Mouse (Mus musculus): ENCODE results near the gene Ankdd1a. TPM values are rescaled to one million over a fixed set of nuclear protein-coding genes. Genes with fewer than 3 reads are reported as not detected.

Gene Ankdd1a
- polyA plus RNA-seq, 2 experiments: 0.06 TPM; not detected in 1

DNA sequence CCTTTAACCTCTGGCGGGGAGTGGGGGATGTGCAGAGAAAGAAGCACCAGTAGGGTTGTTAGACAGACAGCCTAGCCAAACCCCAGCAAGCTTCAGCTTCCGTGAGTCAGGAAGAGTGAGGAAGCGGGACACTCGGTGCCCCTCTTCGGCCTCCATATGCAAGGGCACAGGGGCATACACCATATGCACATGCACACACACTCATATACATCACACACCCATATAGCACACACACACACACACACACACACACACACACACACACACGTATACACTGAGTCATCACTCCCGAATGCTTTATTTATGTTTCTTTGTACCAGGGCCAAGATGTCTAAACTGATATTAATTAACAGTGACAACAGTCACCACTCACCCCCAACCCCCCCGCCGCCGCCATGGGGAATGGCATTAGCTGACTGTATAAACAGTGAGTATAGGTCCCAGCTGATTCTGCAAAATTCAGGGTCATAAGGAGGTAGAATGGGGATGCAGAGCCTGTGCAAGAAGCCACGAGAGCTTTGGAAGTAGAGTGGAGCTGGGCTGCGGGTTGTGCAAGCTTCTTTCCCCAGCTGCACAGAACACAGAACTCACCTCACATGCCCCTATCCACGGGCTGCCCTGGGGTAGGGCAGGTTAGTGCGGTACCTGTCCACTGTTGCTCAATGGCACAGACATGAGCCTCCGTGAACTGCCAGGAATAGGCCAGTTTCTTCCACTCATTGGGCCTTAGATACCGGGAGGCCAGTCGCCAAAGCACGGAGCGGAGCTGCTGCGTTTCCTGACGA is 17.1 kb downstream of the Ankdd1a start:
- no peak overlapping the region for H3K4me3 ChIP-seq (ENCODE audit: insufficient read depth in 1 of 2, low read depth in 2 of 2, low read length in 2 of 2)
- H3K9me3 ChIP-seq (ENCODE audit: control insufficient read depth, low read length): no peaks in the 10 kb centered on the region
- WGBS (ENCODE audit: insufficient replicate concordance): 74% methylated on average over 21 of the region's 21 CpGs
- no peaks in the 10 kb centered on the region for H3K36me3 ChIP-seq (replicated peaks; ENCODE audit: control insufficient read depth, insufficient read depth, low read depth)
- DNase-seq (ENCODE audit: low read depth in 3 of 3, low spot score in 3 of 3) (no peak), ATAC-seq (ENCODE audit: insufficient read depth) (no peak)
- H3K4me2 ChIP-seq (ENCODE audit: low read depth): no peak overlapping the region
- no peaks in the 10 kb centered on the region for H3K4me1 ChIP-seq (replicated peaks; ENCODE audit: control insufficient read depth in 2 of 2, insufficient read depth in 2 of 2, low read length in 1 of 2)
- H3K27ac ChIP-seq: no peak overlapping the region
- TF ChIP-seq CTCF (IDR thresholded peaks at IDR 0.05; ENCODE audit: low read depth) (no peak), EP300 (IDR thresholded peaks at IDR 0.05; ENCODE audit: low read depth) (no peak)
- no peak overlapping the region for H3K9ac ChIP-seq (replicated peaks)
- no peaks in the 10 kb centered on the region; the same call in 1 of the 2 replicates for H3K27me3 ChIP-seq (ENCODE audit: control insufficient read depth, insufficient read depth, low read length)

DNA sequence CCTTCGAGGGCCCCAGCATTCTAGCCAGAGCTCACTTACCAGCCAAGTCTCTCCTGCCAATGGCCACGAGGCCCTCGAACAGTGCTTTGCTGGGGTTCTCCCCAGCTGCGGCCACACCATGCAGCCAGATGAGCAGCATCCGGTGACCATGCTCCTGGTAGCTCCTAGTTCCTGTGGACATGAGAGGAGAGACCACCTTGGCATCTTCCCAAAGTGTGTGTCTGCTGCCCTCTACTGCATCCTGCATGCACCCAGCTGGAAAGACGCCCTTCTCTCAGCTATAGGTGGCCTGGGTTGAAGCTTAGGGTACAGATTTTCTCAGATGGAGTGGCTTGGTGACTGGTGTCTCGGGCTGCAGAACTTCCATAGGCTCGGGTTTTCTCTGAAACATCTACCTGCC is 17.8 kb downstream of the Ankdd1a start:
- no peak overlapping the region for H3K27ac ChIP-seq
- ATAC-seq (ENCODE audit: insufficient read depth) (no peak), DNase-seq (ENCODE audit: low read depth in 3 of 3, low spot score in 3 of 3) (no peak)
- no peak overlapping the region for H3K4me2 ChIP-seq (ENCODE audit: low read depth)
- H3K27me3 ChIP-seq (ENCODE audit: control insufficient read depth, insufficient read depth, low read length): no peaks in the 10 kb centered on the region; the same call in 1 of the 2 replicates
- H3K36me3 ChIP-seq (replicated peaks; ENCODE audit: control insufficient read depth, insufficient read depth, low read depth): no peaks in the 10 kb centered on the region
- WGBS (ENCODE audit: insufficient replicate concordance): 40% methylated on average over 8 of the region's 8 CpGs
- TF ChIP-seq CTCF (IDR thresholded peaks at IDR 0.05; ENCODE audit: low read depth): peak; percentile 60
- TF ChIP-seq EP300 (IDR thresholded peaks at IDR 0.05; ENCODE audit: low read depth): no peak
- H3K9me3 ChIP-seq (ENCODE audit: control insufficient read depth, low read length): no peaks in the 10 kb centered on the region
- no peak overlapping the region for H3K9ac ChIP-seq (replicated peaks)
- H3K4me3 ChIP-seq (ENCODE audit: insufficient read depth in 1 of 2, low read depth in 2 of 2, low read length in 2 of 2): no peak overlapping the region
- no peaks in the 10 kb centered on the region for H3K4me1 ChIP-seq (replicated peaks; ENCODE audit: control insufficient read depth in 2 of 2, insufficient read depth in 2 of 2, low read length in 1 of 2)

GRCm38 (mm10) chr9:65492851-65493250 is 27.1 kb downstream of the Ankdd1a start:
- DNase-seq (ENCODE audit: low read depth in 3 of 3, low spot score in 3 of 3) (no peak), ATAC-seq (ENCODE audit: insufficient read depth) (no peak)
- no peaks in the 10 kb centered on the region for H3K9me3 ChIP-seq (ENCODE audit: control insufficient read depth, low read length)
- TF ChIP-seq EP300 (IDR thresholded peaks at IDR 0.05; ENCODE audit: low read depth): no peak
- TF ChIP-seq CTCF (IDR thresholded peaks at IDR 0.05; ENCODE audit: low read depth): no peak
- no peak overlapping the region for H3K27ac ChIP-seq
- H3K9ac ChIP-seq (replicated peaks): no peak overlapping the region
- H3K36me3 ChIP-seq (replicated peaks; ENCODE audit: control insufficient read depth, insufficient read depth, low read depth): no peaks in the 10 kb centered on the region
- no peaks in the 10 kb centered on the region for H3K27me3 ChIP-seq (ENCODE audit: control insufficient read depth, insufficient read depth, low read length)
- 62% methylated on average over 4 of the region's 4 CpGs for WGBS (ENCODE audit: insufficient replicate concordance)
- H3K4me2 ChIP-seq (ENCODE audit: low read depth): no peak overlapping the region
- H3K4me3 ChIP-seq (ENCODE audit: insufficient read depth in 1 of 2, low read depth in 2 of 2, low read length in 2 of 2): no peak overlapping the region
- H3K4me1 ChIP-seq (replicated peaks; ENCODE audit: control insufficient read depth in 2 of 2, insufficient read depth in 2 of 2, low read length in 1 of 2): 0 out of 4 replicates have a peak, but pooled peaks cover 0 to 3% of the 10 kb centered on the region in 2 experiments

DNA sequence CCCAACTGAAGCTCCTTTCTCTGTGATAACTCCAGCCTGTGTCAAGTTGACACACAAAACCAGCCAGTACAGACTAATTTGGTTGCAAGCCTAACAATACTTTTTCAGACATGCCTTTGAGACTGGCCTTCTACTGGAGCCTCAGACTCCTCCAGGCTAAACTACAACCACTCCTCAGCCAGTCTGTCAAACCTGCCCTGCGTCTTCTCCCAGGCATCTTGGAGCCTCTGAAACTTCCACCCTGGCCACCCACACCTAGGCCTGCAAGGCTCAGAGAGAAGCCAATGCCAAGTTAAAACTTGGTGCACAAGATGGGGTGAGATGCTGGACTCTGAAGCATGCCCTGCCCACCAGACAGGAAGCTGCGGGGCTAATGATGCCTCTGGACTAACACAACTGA is 27.6 kb downstream of the Ankdd1a start:
- H3K4me3 ChIP-seq (ENCODE audit: insufficient read depth in 1 of 2, low read depth in 2 of 2, low read length in 2 of 2): no peak overlapping the region
- H3K9me3 ChIP-seq (ENCODE audit: control insufficient read depth, low read length): no peaks in the 10 kb centered on the region
- H3K27ac ChIP-seq: no peak overlapping the region
- no peak for ATAC-seq (ENCODE audit: insufficient read depth)
- H3K27me3 ChIP-seq (ENCODE audit: control insufficient read depth, insufficient read depth, low read length): no peaks in the 10 kb centered on the region
- no peak overlapping the region for H3K4me2 ChIP-seq (ENCODE audit: low read depth)
- no peak for DNase-seq (ENCODE audit: low read depth in 3 of 3, low spot score in 3 of 3)
- 0 out of 4 replicates have a peak, but pooled peaks cover 0 to 3% of the 10 kb centered on the region in 2 experiments for H3K4me1 ChIP-seq (replicated peaks; ENCODE audit: control insufficient read depth in 2 of 2, insufficient read depth in 2 of 2, low read length in 1 of 2)
- H3K36me3 ChIP-seq (replicated peaks; ENCODE audit: control insufficient read depth, insufficient read depth, low read depth): no peaks in the 10 kb centered on the region
- no peak for TF ChIP-seq EP300 (IDR thresholded peaks at IDR 0.05; ENCODE audit: low read depth)
- no peak for TF ChIP-seq CTCF (IDR thresholded peaks at IDR 0.05; ENCODE audit: low read depth)
- no peak overlapping the region for H3K9ac ChIP-seq (replicated peaks)
- WGBS (ENCODE audit: insufficient replicate concordance): 62% methylated on average over 2 of the region's 2 CpGs

DNA sequence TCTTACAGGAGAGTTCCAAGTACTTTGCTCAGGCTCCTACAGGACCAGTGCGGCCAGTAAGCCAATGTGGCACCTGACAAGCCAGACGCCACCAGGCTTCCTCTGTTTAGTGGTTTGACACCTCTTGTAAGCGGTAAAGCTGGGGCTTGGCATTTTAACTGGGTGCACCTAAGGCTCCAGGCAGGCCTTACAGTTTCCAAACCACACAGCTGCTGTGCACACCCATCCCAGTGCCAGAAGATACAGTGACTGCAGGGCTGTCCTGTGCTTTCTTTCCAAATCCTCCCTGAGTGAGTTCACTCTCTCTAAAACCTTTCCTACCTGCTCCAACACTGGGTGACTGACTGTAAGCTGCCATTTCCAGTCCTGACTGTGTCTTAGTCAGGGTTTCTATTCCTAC is 28.5 kb downstream of the Ankdd1a start:
- H3K4me2 ChIP-seq (ENCODE audit: low read depth): no peak overlapping the region
- no peak for TF ChIP-seq EP300 (IDR thresholded peaks at IDR 0.05; ENCODE audit: low read depth)
- no peak for TF ChIP-seq CTCF (IDR thresholded peaks at IDR 0.05; ENCODE audit: low read depth)
- H3K9me3 ChIP-seq (ENCODE audit: control insufficient read depth, low read length): no peaks in the 10 kb centered on the region
- H3K4me1 ChIP-seq (replicated peaks; ENCODE audit: control insufficient read depth in 2 of 2, insufficient read depth in 2 of 2, low read length in 1 of 2): 0 out of 4 replicates have a peak, but pooled peaks cover 0 to 2% of the 10 kb centered on the region in 2 experiments
- 59% methylated on average over 3 of the region's 3 CpGs for WGBS (ENCODE audit: insufficient replicate concordance)
- no peak overlapping the region for H3K4me3 ChIP-seq (ENCODE audit: insufficient read depth in 1 of 2, low read depth in 2 of 2, low read length in 2 of 2)
- no peak overlapping the region for H3K27ac ChIP-seq
- no peaks in the 10 kb centered on the region for H3K27me3 ChIP-seq (ENCODE audit: control insufficient read depth, insufficient read depth, low read length)
- no peak for DNase-seq (ENCODE audit: low read depth in 3 of 3, low spot score in 3 of 3)
- H3K36me3 ChIP-seq (replicated peaks; ENCODE audit: control insufficient read depth, insufficient read depth, low read depth): no peaks in the 10 kb centered on the region
- no peak overlapping the region for H3K9ac ChIP-seq (replicated peaks)
- ATAC-seq (ENCODE audit: insufficient read depth): no peak
